Mouse (Mus musculus) gastrocnemius, postnatal 10 days (tissue): Measurements from ENCODE around the gene Prkch. TPM values are rescaled to one million over a fixed set of nuclear protein-coding genes. Genes with fewer than 3 reads are reported as not detected.

Experiments used
- DNase-seq: peaks from one replicate; pipeline ENCODE4 v3.0.0; 2021; ENCODE audit warnings: mixed read lengths
- total RNA-seq, 2 experiments: library from RNA; stranded (reverse); gene quantifications; 2 replicates each; pipeline ENCODE4 v1.2.3; 2021

Gene Prkch
- total RNA-seq, 2 experiments from 2014 or later: 10.8 to 13.0 TPM

GRCm38 (mm10) chr12:73611741-73612140, 27.1 kb downstream of the Prkch start:
- no peak for DNase-seq

- DNase-seq: no peak
These were observed 28.6 kb downstream of the Prkch start for GRCm38 (mm10) chr12:73613183-73613582.

- DNase-seq: no peak
These were observed 33.1 kb downstream of the Prkch start for GRCm38 (mm10) chr12:73617652-73618051.

- DNase-seq: no peak
These were observed 40.9 kb downstream of the Prkch start for GRCm38 (mm10) chr12:73625277-73626032.

GRCm38 (mm10) chr12:73627902-73628301, 43.3 kb downstream of the Prkch start:
- DNase-seq: no peak

- DNase-seq: no peak
These were observed 46.0 kb downstream of the Prkch start for GRCm38 (mm10) chr12:73630596-73630995.

GRCm38 (mm10) chr12:73631148-73631547, 46.6 kb downstream of the Prkch start:
- no peak for DNase-seq

- no peak for DNase-seq
These were observed 48.2 kb downstream of the Prkch start for GRCm38 (mm10) chr12:73632671-73633244.

- DNase-seq: no peak
These were observed 49.1 kb downstream of the Prkch start for GRCm38 (mm10) chr12:73633707-73634106.

- no peak for DNase-seq
These were observed 55.0 kb downstream of the Prkch start for GRCm38 (mm10) chr12:73639571-73639970.

GRCm38 (mm10) chr12:73641183-73641582, 56.6 kb downstream of the Prkch start:
- DNase-seq: no peak

- no peak for DNase-seq
These were observed 60.6 kb downstream of the Prkch start for GRCm38 (mm10) chr12:73645216-73645615.

GRCm38 (mm10) chr12:73647686-73648085, 63.1 kb downstream of the Prkch start:
- DNase-seq: no peak

GRCm38 (mm10) chr12:73656568-73657204, 72.1 kb downstream of the Prkch start:
- DNase-seq: no peak

- DNase-seq: no peak
These were observed 78.8 kb downstream of the Prkch start for GRCm38 (mm10) chr12:73663421-73663820.

- no peak for DNase-seq
These were observed 82.1 kb downstream of the Prkch start for GRCm38 (mm10) chr12:73666701-73667100.

- no peak for DNase-seq
These were observed 83.0 kb downstream of the Prkch start for GRCm38 (mm10) chr12:73667607-73668006.

- DNase-seq: no peak
These were observed 86.1 kb downstream of the Prkch start for GRCm38 (mm10) chr12:73670739-73671138.

GRCm38 (mm10) chr12:73671540-73671939, 86.9 kb downstream of the Prkch start:
- DNase-seq: no peak

- DNase-seq: no peak
These were observed 87.4 kb downstream of the Prkch start for GRCm38 (mm10) chr12:73672007-73672406.

GRCm38 (mm10) chr12:73673783-73674182, 89.2 kb downstream of the Prkch start:
- no peak for DNase-seq

GRCm38 (mm10) chr12:73675212-73675611, 90.6 kb downstream of the Prkch start:
- no peak for DNase-seq

GRCm38 (mm10) chr12:73679400-73679801, 94.8 kb downstream of the Prkch start:
- no peak for DNase-seq
